Mouse (Mus musculus): ENCODE results near the gene Flrt2.

DNA sequence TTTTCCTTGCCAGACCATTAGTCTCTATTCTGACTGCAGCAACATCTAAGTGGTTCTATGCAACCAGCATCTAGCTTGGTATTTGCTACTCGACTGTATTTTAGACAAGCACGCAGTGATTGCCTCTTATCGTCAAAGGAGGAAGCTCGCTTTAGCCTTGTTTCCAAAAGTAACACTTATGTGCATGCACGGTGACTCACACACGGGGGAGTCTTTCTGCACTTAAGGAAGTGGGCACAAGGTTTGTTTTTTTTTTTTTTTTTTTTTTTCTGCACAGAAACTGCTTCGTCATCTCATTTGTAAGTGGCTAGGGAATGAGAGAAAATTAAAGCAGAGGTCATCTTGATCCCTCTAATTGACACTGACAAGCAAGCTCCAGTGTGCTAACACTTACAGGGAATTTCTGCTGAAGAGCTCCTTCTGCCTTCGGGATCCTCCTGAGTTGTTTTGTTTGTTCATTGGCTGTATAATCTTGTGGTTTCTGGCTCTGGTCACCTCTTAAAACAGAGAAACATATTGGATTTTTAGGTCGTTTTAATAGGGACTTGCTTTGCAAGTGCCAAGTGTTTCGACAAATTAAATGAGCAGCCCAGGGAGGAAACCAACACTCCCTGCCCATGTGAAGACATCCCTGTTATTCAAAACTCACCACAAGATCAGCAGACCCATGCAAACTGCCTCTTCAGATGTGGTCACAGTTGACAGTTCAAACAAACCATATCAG is 55.0 kb downstream of the Flrt2 start:
- TF ChIP-seq CTCF (IDR thresholded peaks at IDR 0.05; ENCODE audit: control insufficient read depth, insufficient read depth, insufficient replicate concordance, low read depth, low read length) (no peak), POLR2A (IDR thresholded peaks at IDR 0.05; ENCODE audit: control insufficient read depth, low read depth, low read length) (no peak)

All from testis, adult 2 months (tissue).